Mouse (Mus musculus): ENCODE measurements at regions not wholly inside any gene's neighbourhood (a gene's known extent, or its start where the extent isn't known, plus 50 kb on each side); places are given as distances from the start of the nearest gene placed in this dataset.

DNA sequence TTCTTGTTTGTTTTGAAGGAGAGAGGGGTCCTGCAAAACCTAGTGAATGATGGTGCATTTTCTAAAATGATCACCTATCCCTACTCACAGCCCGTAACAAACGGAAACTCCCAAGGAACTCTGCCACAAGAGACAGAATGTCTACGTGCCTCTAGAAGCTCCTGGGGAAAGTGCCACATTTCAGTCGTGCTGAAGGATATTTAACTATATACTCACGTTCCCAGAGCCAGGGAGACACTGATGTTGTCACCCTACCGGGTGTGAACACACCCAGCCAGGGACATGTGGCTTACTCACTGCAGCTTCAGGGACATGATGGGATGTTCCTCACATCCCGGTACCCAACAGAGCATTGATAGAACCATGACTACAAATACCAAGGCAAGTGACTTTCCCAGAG lies 456.7 kb downstream of the Irx1 start:
- DNase-seq (ENCODE audit: low spot score in 2 of 2), result no peak

DNA sequence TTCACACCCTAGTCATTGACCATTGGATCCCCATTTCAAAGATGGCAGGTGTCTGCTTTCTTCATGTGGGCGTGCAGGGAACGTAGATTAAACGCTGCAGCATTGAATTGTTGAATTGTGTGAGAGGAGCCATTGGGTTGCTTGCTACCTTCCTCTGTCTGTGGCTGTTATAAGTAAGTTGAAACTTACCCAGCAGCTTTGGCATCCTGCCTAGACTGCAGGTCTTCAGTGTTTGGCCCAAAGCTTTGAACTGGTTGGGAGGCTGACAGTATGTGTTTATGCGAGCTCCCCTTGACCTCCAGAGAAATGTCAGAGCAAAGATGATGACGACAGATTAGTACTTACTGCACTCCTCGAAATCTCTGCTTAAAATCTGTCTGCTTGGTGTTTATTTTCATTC lies 473.8 kb downstream of the Irx1 start:
- no peak for DNase-seq (ENCODE audit: low spot score in 2 of 2)

DNA sequence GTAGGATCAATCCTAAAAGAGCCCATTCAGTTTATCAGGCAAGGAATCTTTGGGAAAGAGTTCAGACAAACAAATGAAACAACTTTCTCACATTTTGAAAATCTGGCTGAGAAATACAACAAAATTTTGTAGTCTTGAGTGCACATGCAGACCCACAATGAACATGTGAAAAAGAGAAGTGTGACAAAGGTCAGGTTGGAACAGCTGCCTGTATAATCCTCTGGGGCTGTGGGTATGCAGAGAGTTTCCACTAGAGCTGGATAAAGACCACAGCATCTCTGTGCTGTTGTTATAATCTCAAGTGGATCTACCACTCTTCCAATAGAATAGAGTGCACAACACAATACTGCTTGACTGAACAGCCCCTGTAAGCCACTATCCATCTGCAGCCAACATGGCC lies 482.3 kb downstream of the Irx1 start:
- no peak for DNase-seq (ENCODE audit: low spot score in 2 of 2)

DNA sequence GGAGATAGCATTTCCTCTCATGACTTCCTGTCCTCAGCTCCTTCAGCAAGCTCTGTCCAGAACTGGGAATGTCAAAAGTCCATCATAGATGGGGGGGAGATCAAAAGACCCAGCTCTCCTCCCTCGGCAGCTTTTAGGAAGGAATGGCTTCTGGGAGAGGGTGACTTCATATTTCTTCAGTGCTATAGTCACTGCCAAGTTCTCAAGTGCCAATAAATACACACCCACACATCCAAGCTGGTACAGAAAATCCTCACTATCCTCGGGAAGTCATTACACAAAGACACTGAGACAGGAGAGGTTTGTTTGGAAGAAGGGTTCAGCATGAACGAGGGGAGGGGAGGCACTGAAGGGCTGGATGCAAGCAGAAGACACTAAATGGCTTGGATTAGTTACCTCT lies 502.0 kb downstream of the Irx1 start:
- no peak for DNase-seq (ENCODE audit: low spot score in 2 of 2)

DNA sequence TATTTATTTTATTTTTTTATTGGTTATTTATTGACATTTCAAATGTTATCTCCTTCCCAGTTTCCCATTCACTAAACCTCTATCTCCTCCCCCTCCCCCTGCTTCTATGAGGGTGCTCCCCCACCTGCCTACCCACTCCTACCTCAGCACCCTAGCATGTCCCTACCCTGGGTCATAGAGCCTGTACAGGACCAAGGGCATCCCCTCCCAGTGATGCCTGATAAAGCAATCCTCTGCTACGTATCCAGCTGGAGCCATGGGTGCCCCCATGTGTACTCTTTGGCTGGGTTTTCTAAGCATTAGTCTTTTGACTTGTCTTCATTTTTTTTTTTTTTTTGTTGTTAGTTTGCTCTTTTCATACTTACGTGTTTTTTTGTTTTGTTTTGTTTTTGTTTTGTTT lies 502.9 kb downstream of the Irx1 start:
- no peak for DNase-seq (ENCODE audit: low spot score in 2 of 2)

DNA sequence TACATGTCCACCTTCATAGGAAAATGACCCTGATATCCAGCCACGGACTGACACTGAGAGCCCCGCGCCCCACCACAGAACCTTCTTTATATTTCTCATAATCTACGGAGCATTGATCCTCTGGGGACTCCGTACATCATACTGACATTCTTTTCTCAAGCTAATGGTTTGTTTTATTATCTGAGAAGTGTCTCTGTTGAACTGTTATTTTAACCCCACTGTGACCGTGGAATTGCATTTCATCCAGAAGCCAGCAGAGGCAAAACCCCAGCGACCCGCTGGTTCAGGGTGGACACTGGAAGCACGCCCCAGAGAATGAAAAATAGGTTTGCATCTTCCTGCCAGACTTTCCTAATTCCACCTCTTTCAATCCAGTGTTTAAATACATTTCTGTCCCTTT lies 503.4 kb downstream of the Irx1 start:
- DNase-seq (ENCODE audit: low spot score in 2 of 2), result no peak

DNA sequence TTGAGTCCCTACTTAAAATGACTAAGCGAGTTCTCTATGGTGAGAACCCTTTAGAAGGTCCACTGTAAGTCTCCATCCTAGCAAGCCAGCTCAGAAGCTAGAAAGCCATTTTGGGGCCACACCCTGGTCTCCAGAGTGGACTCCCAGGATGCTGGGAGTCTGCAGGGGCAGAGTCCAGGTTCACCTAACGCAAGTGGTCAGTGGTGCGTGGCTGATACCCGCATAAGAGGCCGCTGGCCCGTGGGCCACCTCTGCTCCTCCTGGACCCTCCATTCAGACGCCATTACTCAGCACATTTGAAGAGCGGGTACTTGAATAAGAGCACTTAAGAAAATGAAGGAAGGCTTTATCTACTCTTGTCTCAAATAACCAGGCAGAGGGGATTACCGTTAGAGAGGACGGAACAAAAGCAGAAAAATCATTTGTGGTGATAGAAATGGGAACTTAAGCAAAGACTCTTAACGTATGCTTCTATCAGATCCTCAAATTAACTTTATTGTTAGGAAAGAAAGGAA lies 504.4 kb downstream of the Irx1 start:
- no peak for DNase-seq (ENCODE audit: low spot score in 2 of 2)

DNA sequence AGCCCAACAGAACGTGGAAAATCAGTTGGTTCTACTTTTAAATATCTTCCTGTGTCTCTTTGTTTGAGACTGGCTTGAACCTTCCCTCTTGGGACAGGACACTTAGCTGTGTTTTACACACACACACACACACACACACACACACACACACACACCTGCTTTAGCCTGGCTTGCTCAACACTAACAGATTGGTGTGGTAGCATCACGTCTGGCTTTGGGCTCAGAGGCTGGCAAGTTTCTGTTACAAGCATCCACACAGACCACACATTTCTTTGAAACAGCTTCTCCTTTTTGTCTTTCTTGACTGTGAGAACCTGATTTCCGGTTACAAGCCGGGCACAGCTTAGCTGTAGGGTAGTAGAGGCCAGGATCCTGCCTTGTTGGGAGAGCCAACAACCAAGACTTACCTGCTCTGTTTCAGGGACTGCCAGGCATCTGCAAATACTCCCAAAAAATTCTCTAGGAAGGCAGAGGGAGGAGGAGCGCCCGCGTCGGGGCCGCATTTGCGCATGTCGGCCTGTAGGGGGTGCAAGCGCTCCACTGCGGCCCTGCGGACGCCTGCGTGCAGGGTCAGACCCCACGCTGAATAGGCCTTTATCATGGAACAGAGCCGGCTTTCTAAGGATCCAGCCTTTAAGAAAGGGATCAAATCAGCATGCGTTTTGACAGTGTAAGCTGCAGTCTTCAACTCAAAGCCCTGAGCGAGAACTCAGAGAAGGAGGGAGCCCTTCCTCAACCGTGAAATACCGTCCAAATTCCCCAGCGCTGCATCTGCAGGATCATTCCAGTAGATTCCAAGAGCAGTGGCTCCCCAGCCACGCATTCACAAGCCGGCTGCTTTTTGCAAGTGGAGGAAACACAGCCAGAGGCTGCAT lies 505.2 kb downstream of the Irx1 start:
- peak; percentile 85 to 88 for DNase-seq (ENCODE audit: low spot score in 2 of 2)

DNA sequence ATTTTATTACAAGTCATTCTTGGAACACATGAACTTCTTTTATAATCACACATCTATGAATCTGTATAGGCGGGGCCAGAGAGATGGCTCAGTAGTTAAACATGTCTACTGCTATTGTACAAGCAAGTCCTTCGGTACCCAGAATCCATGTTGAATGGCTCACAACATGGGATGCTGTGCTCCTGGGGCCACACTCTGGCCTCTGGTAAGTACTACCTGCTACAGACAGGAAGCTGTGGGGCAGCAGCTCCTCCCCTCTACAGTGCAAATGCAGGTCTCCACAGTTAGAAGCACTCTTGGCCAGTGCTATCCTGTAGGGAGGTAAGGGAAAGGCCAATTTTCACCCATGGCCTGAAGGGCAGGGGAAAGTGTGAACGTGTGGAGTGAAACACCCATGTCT lies 506.0 kb downstream of the Irx1 start:
- DNase-seq (ENCODE audit: low spot score in 2 of 2), result no peak

DNA sequence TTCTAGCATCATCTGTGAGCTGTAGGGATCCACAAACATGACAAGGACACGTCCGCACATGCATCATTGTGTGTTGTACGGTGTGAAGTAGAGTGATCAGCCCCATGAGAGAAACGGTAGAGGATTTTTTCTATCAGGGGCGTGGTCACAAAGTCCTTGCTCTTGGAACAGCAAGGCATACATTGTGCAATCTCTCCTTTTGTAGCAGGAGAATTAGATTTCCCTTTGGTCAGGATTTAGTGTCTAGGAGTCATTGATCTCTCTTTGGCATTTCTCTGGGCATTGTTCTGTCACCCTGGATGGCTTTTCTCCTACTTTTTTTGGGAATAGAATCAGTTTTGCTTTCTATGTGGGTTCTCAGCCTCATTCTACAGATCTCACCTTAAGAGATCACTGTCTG lies 511.3 kb downstream of the Irx1 start:
- no peak for DNase-seq (ENCODE audit: low spot score in 2 of 2)

DNA sequence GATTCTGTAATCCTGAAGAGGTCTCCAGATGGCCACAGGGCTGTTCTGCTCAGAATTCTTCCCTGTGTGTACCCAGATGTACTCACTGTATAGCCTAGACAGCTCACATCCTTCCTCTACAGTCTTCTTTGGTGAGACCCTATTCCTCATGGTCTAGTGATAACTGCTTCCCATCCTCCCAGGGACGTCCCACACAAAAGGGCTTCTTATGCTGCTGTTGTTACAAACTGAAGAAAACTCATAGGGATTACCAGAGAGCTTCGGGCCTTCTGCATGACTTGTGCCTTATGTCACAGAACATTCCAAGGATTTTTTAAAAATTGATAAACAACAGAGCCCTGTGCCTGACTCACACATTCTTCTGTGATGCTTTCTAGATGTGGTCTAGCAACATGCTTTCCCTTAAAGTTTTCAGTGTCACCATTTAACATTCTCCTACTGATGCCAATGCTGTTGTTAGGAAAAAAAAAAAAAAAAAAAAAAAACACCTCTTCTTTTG lies 525.9 kb downstream of the Irx1 start:
- DNase-seq (ENCODE audit: low spot score in 2 of 2), result no peak

DNA sequence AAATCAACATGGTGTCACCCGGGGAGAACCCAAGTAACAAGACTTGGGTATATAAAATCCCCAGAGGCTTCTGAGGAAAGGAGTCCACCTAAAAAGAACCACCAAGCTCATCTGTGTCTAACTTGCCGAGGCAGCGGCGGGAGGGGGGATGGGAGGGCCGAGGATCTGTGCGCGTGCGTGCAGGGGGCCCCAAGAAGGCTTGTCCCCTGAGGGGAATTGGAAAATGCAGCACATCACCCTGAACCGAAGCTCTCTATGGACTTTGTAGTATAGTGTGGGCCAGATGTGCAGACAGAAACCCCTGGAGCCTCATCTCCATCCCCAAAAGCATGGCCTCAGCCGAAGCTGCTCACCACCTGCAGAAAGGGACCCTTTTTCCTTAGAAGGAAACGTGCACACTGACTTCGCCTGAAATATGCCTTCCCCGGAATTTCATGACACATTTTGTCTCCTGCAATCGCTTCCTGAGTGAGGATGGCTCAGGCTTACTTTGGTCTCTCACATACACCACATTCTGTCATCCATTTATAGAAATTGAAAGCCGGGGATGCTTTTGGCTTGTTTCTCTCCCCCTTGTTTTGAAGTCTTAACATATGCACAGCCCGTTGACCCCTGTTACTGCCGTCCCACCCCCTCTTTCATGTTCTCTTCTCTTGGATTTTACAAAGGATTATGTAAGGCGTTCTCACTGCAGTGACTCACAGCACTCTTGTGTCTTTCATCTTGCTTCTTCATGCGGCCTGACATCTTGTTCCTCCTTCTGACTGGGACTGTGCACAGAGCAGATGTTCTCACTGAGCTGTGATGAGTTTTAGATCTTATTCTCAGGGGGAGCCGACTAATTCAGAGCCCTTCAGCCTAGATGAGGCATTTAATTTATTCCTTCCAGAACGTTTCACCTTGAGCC lies 559.6 kb downstream of the Irx1 start:
- no peak for DNase-seq (ENCODE audit: low spot score in 2 of 2)

DNA sequence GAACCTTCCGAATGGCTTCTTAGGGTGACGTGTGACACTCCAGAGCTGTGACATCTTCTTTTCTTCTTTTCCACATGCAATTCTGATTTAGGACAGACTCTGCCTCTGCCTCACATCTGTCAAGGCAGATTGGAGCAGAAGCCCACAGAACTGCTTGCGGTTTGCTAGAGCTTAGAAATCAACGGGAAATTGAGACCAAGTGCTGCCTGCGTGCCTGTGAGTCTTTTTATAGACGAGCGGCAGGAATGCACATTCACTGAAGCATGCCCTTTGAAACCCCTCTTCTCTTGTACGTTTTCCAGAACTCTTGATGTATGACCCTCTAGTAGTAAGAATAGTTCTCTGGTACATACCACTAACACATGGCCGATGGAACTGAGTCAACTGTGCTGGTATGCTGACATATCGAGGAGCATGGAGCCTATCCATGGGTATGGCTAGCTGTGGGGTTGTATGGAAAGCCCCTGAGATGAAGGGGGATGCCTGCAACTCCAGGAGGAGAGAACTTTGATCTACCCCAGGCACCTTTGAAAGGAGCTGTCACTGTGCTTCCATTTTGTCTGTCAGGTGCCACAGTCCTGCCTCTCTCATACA lies 552.2 kb upstream of the Adamts16 start:
- no peak for DNase-seq (ENCODE audit: low spot score in 2 of 2)

DNA sequence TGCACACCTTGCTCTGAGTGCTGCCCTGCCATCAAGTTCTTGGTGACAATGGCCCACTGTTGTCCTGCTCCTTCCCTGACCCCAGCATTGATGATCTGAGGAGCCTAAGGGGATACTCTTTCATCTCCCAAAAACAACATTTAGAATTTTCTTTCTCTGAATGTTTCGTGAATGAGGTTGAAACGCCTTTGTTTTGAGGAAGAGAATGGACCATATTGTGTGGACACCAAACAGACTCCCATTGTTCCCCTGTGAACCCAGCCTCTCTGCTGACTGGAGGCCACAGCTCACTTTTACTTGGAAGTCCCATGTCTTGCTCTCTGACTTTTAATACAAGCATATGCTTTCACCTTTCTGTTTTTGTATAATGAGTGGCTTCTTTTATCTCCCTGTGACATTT lies 537.0 kb upstream of the Adamts16 start:
- DNase-seq (ENCODE audit: low spot score in 2 of 2), result no peak

DNA sequence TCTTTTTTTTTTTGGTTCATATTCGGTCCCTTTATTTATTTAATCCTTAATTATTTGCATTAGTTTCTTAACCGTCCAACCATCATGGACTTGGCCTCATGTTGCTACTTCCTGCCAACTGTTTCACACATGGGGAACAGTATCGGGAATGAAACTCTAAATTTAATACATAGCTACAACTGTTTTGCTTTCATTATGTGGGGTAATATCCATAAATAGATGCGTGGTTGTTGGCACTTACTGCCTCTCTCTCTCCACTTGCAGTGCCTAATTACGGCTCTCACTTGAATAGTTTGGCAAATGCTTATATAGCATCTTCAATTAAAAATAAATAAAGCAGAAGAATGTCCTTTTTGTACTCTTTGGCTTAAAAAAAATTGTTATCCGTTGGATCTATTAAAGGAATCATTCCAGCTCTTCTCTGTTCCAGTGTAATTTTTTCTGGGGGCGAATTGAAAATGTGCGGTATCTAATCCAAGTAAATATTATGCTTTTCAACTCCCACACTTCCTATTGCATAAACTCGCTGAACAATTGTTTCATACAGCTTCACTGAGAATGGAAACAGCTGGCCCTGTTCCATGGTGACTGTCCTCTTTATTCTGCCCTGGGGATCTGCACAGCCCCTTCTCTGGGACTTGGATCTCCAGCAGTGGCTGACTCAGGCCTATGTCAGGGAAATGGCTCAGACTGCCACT lies 534.4 kb upstream of the Adamts16 start:
- peak in 1 of 2 experiments; percentile 11 for DNase-seq (ENCODE audit: low spot score in 2 of 2)

DNA sequence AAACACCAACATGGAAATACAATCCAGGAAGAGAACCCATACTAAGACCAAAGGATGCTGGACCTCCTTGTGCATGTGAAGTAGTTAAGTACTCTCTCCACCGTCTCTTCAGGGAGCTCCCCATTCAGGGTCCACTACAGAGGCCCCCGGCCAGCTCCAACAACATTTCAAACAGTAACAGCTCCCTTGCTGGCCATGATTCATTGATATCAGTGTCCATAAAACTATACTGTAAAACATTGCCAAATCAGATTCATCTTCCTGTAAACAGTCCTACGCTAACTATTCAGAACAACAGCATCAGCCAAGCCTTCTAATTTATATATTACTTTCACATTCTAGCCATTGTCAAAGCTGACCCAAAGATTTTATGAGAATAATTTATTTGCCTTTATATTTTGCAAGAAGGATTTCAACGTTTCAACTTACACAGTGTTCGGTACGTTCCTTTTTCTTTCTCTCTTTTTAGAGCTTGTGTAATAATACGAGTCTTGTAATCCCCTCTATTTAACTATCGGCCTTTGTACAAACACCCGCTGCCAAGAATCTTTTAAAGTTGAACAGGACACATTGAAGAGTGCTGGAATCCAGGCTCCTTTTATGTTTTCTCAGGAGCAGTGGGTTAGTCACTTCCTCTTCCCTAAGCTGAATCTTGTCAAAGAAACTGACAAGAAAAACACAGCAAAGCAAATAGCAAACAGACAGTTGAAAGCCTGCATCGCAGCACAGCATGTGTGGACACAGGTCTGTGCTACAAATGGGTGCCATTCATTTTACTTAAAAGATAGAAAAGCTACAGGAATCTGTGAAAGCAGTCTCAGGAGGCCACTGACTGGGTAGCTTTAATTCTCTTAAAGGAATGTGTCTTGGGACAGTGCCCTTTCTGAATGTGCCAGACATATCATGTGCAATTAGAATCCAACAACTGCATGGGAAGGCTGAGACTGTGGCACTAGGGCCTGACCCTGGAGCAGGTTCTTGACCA lies 531.4 kb upstream of the Adamts16 start:
- DNase-seq (ENCODE audit: low spot score in 2 of 2), result no peak

DNA sequence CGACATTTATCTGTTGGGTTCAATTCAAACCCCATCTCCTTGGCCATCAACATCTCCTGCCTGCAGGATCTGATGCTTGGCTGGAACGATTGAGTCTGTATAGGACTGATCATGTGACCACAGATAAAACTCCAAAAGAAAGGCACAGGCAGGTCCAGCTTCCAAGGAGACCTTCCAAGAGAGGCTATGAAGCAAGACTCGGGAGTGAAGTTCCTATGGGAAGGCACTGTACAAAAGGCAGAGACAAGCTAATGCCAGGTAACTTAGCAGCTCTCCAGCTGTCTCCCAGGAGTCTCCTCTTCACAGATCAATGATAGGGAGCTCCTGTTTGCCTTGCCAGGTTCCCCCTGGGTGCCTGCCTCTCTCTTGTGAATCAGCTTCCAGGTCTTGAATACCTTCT lies 528.2 kb upstream of the Adamts16 start:
- no peak for DNase-seq (ENCODE audit: low spot score in 2 of 2)

DNA sequence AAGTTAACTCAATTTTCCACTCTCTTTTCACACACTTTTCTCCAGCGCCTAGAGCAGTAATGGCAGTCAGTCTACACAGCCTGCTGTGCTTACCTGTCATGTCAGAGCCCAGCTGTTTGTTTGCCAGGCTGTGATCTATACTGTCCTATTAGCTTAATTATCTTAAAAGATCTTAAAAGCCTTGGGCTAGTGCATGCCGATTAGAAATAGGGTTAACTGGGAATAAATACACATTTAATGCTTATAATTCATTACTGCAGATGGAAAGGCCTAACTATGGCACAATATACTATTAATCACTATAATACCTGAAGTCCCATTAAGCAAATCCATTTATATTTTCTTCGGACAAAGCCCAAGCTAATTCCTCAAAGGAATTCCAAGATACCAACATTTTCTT lies 523.6 kb upstream of the Adamts16 start:
- no peak for DNase-seq (ENCODE audit: low spot score in 2 of 2)

DNA sequence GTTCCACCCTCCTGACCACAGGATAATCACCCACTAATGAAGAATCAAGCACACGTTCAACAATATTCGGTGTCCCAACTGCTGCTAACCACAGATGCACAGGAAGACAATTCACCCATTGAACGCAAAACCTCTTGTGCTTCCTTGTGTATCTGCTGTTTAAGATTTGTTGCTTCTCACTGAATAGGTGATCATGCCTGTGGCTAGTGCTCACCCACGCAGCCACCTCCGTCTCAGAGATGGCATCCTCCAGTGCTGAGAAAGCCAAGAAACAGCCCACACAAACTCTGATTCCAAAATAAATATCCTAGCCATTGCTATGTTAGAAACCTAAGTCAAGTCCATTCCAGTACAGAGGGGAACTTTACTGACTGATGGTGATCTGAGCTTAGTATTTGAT lies 520.7 kb upstream of the Adamts16 start:
- DNase-seq (ENCODE audit: low spot score in 2 of 2), result no peak

DNA sequence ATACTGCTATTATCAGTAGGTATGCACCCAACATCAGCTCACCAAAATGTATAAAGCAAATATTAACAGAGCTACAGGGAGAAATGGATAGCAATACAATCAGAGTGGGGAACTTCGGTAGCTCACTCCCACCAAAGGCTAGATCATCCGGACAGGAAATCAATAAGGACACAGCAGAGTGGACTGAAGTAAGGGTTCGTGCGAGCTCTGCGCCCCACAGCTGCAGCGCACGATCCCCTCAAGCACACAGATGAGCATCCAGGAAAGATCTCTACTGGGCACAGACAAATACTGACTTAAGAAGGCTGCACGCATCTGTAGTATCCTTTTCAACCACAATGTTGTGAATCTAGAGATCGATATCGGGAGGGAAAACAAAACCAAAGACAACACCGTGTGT lies 517.5 kb upstream of the Adamts16 start:
- no peak for DNase-seq (ENCODE audit: low spot score in 2 of 2)

All from cerebellum, postnatal 4 days (tissue).